Mouse (Mus musculus): ENCODE measurements around the gene Haao.

Haao gene

GRCm38 (mm10) chr17:83839132-83839531 lies 8.6 kb downstream of the Haao start:
- CTCF ChIA-PET = interaction anchor here (0.5 to 1.2 kb wide), 2 partner anchors 10 to 28 kb away, joined by 3 to 7 read pairs; no protein-coding TSS in a partner anchor

DNA sequence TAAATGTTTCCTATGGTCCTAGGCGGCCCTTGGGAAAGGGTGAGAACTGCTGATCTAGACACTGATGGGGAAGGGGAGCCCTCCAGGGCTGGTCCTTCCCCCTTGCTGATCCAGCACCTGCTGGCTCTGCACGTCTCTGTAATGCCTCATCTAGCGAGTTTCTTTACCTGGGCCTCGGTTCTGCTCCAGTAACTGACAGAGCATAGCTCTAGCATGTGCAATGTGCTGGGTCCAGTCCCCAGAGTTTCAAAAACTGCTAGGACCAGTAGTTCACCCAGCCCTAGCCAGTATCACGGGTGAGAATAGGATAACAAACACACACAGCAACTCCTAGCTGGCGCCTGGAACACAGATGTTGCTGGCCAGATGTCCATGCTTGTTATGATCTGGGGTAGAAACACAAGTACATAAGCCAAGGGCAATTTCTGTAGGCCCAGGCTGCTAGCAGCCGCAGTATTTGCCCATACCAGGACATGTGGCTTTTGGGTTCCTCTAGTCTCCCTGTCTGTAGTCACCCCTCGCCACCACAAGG lies 10.0 kb downstream of the Haao start:
- CTCF ChIA-PET = interaction anchor here (0.7 kb wide), 1 partner anchor 8 kb away, joined by 3 read pairs; no protein-coding TSS in a partner anchor

GRCm38 (mm10) chr17:83836048-83836447 lies 11.7 kb downstream of the Haao start:
- CTCF ChIA-PET = interaction anchor here (0.7 kb wide), 1 partner anchor 9 kb away, joined by 3 read pairs; no protein-coding TSS in a partner anchor

- CTCF ChIA-PET = interaction anchor here (0.6 kb wide), 1 partner anchor 270 kb away, joined by 5 read pairs; no protein-coding TSS in a partner anchor
These were observed 13.6 kb downstream of the Haao start for GRCm38 (mm10) chr17:83834120-83834519.

DNA sequence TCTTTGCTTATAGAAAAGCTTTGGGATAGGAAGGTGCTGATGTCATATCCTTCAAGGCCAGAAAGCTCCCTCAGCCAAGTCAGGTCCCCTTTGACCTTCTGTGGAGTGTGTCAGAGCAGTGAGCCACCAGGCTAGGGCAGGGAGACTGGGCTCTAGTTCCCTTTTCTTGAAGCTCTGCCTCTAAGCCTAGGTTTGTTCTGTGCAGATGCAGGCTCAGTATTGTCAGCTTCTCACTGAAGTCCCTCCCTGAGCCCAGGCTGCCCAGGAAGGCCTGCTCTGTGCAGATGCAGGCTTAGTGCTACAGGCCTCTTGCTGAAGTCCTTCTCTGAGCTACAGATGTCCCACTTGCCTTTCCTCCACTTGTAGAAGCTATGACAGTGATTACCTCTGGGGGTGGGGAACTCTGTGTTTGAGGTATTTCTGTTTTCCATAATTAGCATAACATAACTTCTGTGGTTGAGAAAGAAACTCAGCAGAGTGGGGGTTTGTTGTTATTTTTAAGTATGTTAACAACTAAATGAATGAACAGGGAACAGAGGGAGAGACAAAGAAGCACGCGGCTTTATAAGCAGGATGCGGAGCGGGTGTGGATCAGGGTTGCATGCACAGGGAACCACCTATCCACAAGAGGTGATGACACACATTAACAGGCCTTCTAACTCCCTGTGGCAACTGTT lies 17.0 kb downstream of the Haao start:
- CTCF ChIA-PET = interaction anchor here (1.1 kb wide), 1 partner anchor 61 kb away, joined by 3 read pairs; no protein-coding TSS in a partner anchor

- CTCF ChIA-PET = no interaction called here
These were observed 18.4 kb downstream of the Haao start for GRCm38 (mm10) chr17:83829356-83829755.

- CTCF ChIA-PET = interaction anchor here (0.6 to 1.7 kb wide), 4 partner anchors 23 to 602 kb away, joined by 3 to 6 read pairs (median 4); no protein-coding TSS in a partner anchor
These were observed 23.9 kb downstream of the Haao start for GRCm38 (mm10) chr17:83823835-83824234.

DNA sequence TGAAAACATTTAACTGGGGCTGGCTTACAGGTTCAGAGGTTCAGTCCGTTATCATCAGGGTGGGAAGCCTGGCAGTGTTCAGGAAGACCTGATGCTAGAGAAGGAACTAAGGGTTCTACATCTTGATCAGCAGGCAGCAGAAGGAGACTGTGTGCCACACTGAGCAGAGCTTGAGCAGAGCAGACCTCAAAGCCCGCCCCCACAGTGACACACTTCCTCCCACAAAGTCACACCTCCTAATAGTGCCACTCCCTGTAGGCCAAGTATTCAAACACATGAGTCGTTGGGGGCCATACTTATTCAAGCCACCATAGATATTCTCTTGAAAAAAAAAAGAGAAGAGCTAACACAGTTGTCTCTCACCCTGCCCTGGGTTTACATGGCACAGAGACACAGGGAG lies 25.9 kb downstream of the Haao start:
- CTCF ChIA-PET = interaction anchor here (1.6 to 1.7 kb wide), 2 partner anchors 14 to 24 kb away, joined by 4 to 5 read pairs; no protein-coding TSS in a partner anchor

DNA sequence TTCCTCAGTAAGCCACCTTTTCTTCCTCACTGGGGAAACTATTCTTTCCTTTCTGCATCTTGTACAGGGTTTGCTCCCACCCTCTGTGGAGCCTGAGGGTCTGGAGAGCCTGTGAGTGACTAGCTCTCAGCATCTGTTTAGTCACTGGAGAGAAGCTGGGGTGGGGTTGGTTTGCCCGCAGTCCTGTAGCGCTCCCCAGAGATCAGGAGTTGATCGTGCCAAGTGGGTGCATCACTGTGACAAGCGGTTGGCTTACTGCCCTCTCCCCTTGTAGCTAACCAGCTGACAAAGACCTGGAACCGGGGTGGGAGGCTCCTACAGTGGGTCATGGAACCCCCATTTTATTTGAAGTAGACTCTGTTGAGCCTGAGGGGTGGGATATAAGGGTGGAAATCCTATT lies 27.1 kb downstream of the Haao start:
- CTCF ChIA-PET = interaction anchor here (0.7 kb wide), 1 partner anchor 31 kb away, joined by 3 read pairs; no protein-coding TSS in a partner anchor

DNA sequence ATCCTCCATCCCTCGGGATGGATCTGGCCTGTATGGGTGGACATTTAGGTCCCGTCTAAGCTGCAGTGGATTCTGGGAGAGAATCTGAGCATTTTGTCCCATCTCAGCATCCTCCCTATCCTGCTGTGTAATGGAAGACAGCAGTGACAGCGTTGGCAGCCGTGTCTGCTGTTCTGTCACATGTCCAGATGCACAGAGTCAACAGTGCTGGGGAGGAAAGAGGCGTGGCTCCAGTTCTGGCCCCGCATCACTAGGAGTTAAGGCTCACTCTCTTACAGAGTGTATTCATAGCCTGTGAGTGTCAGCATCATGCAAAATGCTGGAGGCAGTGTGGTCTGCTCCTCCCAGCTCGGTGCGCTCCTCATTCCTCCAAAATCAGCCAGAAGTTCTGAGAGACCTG lies 28.3 kb downstream of the Haao start:
- CTCF ChIA-PET = interaction anchor here (0.6 kb wide), 1 partner anchor 15 kb away, joined by 8 read pairs; no protein-coding TSS in a partner anchor

DNA sequence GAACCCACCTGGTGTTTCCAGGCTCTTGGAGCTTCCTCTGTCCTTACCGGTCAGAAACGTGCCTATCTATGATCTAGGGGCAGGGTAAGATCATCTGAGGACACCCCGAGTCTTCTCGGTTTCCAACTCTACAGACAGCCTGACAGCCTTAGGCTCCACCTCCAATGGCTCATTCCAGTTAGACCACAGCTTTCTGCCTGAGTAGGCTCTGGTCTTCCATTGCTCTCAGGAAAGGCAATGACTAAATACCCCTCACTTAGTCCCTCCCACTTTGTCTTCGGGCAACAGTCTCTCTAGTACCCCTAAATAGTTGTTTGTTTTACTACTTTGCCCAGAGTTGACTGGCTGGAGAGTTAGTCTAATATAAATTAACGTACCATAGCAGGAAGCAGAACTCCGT lies 30.8 kb downstream of the Haao start:
- CTCF ChIA-PET = no interaction called here

GRCm38 (mm10) chr17:83813050-83813449 lies 34.7 kb downstream of the Haao start:
- CTCF ChIA-PET = interaction anchor here (0.5 kb wide), 1 partner anchor 20 kb away, joined by 3 read pairs; no protein-coding TSS in a partner anchor

- CTCF ChIA-PET = interaction anchor here (0.5 kb wide), 1 partner anchor 20 kb away, joined by 3 read pairs; no protein-coding TSS in a partner anchor
These were observed 35.4 kb downstream of the Haao start for GRCm38 (mm10) chr17:83812200-83812944.

GRCm38 (mm10) chr17:83810285-83810684 lies 37.5 kb downstream of the Haao start:
- CTCF ChIA-PET = no interaction called here

DNA sequence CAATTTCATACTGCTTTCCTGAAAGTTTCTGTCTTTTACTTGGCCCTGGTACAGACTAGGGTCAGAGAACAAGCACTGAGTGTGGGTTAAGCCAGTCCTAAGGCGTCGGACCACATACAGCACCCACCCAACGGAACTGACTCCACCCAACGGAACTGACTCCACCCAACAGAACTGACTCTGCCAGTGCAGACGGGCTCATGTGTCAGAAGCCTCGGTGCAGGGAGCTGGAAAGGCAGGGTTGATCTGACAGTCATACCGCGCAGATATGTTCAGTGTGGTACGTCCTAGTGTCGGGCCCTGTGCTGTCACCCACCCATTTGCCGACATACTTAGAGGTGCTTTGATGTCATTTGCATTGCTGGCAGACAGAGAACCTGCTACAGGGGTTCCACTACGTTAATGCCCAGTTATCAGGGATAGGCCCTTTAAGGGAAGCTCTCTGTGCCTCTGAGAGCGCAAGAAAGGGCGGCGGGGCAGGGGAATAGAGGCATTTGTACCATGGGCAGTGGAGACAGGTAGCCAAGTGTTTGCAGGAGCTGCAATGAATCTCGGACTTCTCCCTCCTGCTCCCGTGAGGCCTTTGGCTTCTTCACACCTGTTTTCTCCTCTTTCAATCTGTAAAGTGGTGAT lies 38.5 kb downstream of the Haao start:
- CTCF ChIA-PET = interaction anchor here (0.6 to 1.3 kb wide), 4 partner anchors 27 to 327 kb away, joined by 4 to 19 read pairs (median 4); no protein-coding TSS in a partner anchor

DNA sequence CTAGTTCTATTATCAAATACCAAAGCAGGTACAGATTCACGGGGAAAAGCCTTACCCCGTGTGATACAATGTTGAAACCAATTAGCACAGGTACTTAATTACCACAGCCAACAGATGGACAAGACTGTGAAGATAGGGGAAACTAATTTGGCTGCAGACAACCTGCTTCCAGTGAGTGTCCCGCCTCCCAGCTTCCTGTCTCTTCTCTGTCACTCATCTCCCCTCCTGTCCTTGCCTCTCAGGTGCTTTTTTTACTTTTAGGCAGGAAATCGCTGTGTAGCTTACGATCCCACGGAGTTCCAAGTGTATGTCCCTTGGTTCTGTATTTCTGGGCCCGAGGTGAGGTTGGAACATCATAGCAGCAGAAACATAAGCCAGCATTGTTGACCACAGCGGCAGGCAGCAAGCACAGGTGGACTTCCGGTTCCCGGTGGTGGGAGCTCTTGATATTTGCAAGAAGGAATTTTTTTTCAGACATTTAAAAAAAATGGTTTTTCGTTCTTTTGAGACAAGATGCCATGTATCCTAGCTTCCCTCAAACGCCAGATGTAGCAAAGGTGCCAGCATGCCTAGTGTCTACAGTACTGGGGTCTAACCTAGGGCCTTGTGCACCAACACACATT lies 39.2 kb downstream of the Haao start:
- CTCF ChIA-PET = interaction anchor here (1.1 to 1.3 kb wide), 3 partner anchors 14 to 41 kb away, joined by 4 to 5 read pairs (median 4); no protein-coding TSS in a partner anchor

DNA sequence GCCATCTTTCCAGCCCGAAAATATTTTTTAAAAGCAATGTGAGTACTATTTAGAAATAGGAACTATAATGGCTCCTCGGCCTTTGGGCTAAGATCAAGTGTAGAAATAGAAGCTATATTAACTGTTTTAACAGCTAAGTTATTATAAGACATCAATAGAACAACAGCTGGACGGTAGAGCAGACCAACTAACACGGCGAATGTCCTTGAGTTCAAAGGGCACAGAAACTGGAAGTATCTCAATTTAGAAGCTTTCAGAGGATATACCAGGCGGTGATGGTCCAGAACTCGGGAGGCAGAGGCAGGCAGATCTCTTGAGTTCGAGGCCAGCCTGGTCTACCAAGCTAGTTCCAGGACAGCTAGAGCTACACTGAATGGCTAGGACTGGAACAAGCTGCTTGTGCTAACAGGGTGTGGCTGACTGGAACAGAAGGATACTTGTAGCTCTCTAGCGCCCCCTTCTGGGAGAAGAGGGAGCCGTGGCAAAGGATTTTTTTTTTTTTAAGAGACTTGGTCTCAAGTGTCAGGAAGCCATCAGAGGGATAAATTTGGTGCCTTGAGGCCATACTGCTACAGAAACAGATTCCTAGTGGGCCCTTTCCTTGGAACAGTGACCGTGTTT lies 39.9 kb downstream of the Haao start:
- CTCF ChIA-PET = interaction anchor here (0.8 to 1.3 kb wide), 2 partner anchors 12 to 14 kb away, joined by 3 to 4 read pairs; no protein-coding TSS in a partner anchor

- CTCF ChIA-PET = interaction anchor here (0.7 to 0.8 kb wide), 3 partner anchors 9 to 95 kb away, joined by 3 read pairs; no protein-coding TSS in a partner anchor
These were observed 40.4 kb downstream of the Haao start for GRCm38 (mm10) chr17:83807345-83807744.

- CTCF ChIA-PET = interaction anchor here (0.7 to 0.8 kb wide), 2 partner anchors 13 to 305 kb away, joined by 3 to 6 read pairs; no protein-coding TSS in a partner anchor
These were observed 42.7 kb downstream of the Haao start for GRCm38 (mm10) chr17:83805078-83805477.

DNA sequence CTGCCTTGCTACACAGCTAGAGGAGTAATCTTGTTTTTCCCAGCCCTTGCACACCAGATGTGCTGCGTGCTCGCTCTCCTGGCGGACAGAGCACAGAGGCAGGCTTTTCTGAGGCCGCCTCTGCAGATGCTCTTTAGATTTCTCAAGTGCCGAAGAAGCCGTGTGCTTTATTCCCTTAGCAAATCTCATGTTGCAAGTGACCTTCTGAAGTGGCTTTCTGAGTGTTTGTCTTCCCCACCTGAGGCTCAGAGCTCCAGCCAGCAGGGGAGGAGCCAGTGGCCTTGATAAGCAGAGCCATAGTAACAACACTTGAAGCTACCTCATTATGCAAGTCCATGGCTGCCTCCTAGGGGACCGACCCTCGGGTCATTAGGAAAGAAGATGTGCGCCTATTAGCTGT lies 43.8 kb downstream of the Haao start:
- CTCF ChIA-PET = interaction anchor here (0.8 kb wide), 2 partner anchors 12 to 37 kb away, joined by 3 to 6 read pairs; no protein-coding TSS in a partner anchor
